Mouse (Mus musculus): ENCODE results near the gene Acvr1. TPM values are rescaled to one million over a fixed set of nuclear protein-coding genes. Genes with fewer than 3 reads are reported as not detected.

Acvr1 gene
- total RNA-seq, 2 experiments from 2014 or later = 35.3 to 36.0 TPM

GRCm38 (mm10) chr2:58518517-58518916 is 48.4 kb downstream of the Acvr1 start:
- no peak for DNase-seq

GRCm38 (mm10) chr2:58516920-58517319 is 50.0 kb downstream of the Acvr1 start:
- DNase-seq = no peak

- no peak for DNase-seq
Measured at GRCm38 (mm10) chr2:58516000-58516399, 51.0 kb downstream of the Acvr1 start.

GRCm38 (mm10) chr2:58514489-58514888 is 52.5 kb downstream of the Acvr1 start:
- no peak for DNase-seq

- DNase-seq = no peak
Measured at GRCm38 (mm10) chr2:58513212-58513611, 53.7 kb downstream of the Acvr1 start.

- peak; percentile 40 for DNase-seq
Measured at GRCm38 (mm10) chr2:58510192-58510591, 56.8 kb downstream of the Acvr1 start.

- no peak for DNase-seq
Measured at GRCm38 (mm10) chr2:58505306-58506090, 61.5 kb downstream of the Acvr1 start.

- DNase-seq = peak; percentile 43
Measured at GRCm38 (mm10) chr2:58496647-58497410, 70.1 kb downstream of the Acvr1 start.

- DNase-seq = peak; percentile 42
Measured at GRCm38 (mm10) chr2:58495271-58495670, 71.7 kb downstream of the Acvr1 start.

GRCm38 (mm10) chr2:58493685-58494635 is 73.0 kb downstream of the Acvr1 start:
- no peak for DNase-seq

- peak; percentile 67 for DNase-seq
Measured at GRCm38 (mm10) chr2:58489275-58489674, 77.7 kb downstream of the Acvr1 start.

GRCm38 (mm10) chr2:58488404-58488803 is 78.6 kb downstream of the Acvr1 start:
- DNase-seq = no peak

- no peak for DNase-seq
Measured at GRCm38 (mm10) chr2:58487279-58487560, 79.7 kb downstream of the Acvr1 start.

GRCm38 (mm10) chr2:58486441-58487278 is 80.3 kb downstream of the Acvr1 start:
- no peak for DNase-seq

- no peak for DNase-seq
Measured at GRCm38 (mm10) chr2:58485683-58486082, 81.3 kb downstream of the Acvr1 start.

GRCm38 (mm10) chr2:58485152-58485551 is 81.8 kb downstream of the Acvr1 start:
- DNase-seq = no peak

GRCm38 (mm10) chr2:58484284-58484965 is 82.5 kb downstream of the Acvr1 start:
- no peak for DNase-seq

- no peak for DNase-seq
Measured at GRCm38 (mm10) chr2:58481450-58482100, 85.4 kb downstream of the Acvr1 start.

- no peak for DNase-seq
Measured at GRCm38 (mm10) chr2:58480764-58481163, 86.2 kb downstream of the Acvr1 start.

GRCm38 (mm10) chr2:58479536-58479935 is 87.4 kb downstream of the Acvr1 start:
- DNase-seq = no peak

GRCm38 (mm10) chr2:58478144-58478543 is 88.8 kb downstream of the Acvr1 start:
- no peak for DNase-seq
